Mouse (Mus musculus): Measurements from ENCODE around the gene Zswim1.

DNA sequence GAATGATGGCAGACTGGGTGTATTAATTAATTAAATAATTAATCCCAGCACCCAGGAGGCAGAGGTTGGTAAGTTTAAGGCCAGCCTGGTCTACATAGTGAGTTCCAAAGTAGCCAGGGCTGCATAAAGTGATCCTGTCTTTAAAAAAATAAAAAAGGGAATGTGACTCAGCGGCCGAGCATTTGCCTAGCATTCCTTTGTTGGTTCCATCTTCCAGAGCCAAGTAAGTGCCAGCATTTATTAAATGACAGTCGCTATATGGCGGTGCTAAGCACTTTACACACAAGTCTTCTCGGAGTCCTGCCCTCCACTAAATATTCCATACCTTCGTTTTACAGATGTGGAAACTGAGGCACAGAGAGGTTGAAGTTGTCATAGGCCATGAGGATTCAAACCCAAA is 46.4 kb upstream of the Zswim1 start:
- TF ChIP-seq RAD21 (IDR thresholded peaks at IDR 0.05; ENCODE audit: low read depth, low read length), result no peak
- TF ChIP-seq CTCF (IDR thresholded peaks at IDR 0.05 in 2 of 3, conservative IDR thresholded peaks at IDR 0.05 in 1 of 3; ENCODE audit: control insufficient read depth in 1 of 3, insufficient read depth in 1 of 3, low read depth in 2 of 3, low read length in 3 of 3, poor library complexity in 1 of 3, severe bottlenecking in 1 of 3), result no peak
- no peak for TF ChIP-seq ZC3H11A (IDR thresholded peaks at IDR 0.05; ENCODE audit: low read depth, low read length)
- no peak for TF ChIP-seq USF1 (IDR thresholded peaks at IDR 0.05; ENCODE audit: low read depth, low read length)
- TF ChIP-seq ELF1 (IDR thresholded peaks at IDR 0.05; ENCODE audit: low read depth, low read length), result no peak
- no peak for TF ChIP-seq MAFK (IDR thresholded peaks at IDR 0.05; ENCODE audit: borderline replicate concordance, low read depth, low read length)
- no peak for TF ChIP-seq HCFC1 (IDR thresholded peaks at IDR 0.05; ENCODE audit: low read depth, low read length)
- no peak for TF ChIP-seq POLR2A (IDR thresholded peaks at IDR 0.05; ENCODE audit: control insufficient read depth in 1 of 2, insufficient read depth in 1 of 2, low read depth in 1 of 2, low read length in 2 of 2, poor library complexity in 1 of 2)
- TF ChIP-seq CHD2 (IDR thresholded peaks at IDR 0.05; ENCODE audit: low read length), result no peak
- TF ChIP-seq CHD1 (IDR thresholded peaks at IDR 0.05; ENCODE audit: low read depth, low read length), result no peak
- no peak for TF ChIP-seq MYC (IDR thresholded peaks at IDR 0.05; ENCODE audit: low read depth, low read length)
- TF ChIP-seq EP300 (IDR thresholded peaks at IDR 0.05; ENCODE audit: low read depth in 1 of 2, low read length in 2 of 2), result no peak
- no peak for TF ChIP-seq POLR2AphosphoS2 (IDR thresholded peaks at IDR 0.05; ENCODE audit: low read length)
